Mouse (Mus musculus): Measurements from ENCODE around the gene Prg4.
A peak's percentile ranks its signal among the peaks of the same experiment; 100 is the strongest.

The Prg4 gene

GRCm38 (mm10) chr1:150466132-150466531 is at the start of gene Prg4:
TSS of gene Prg4 (minus strand) at chr1:150466165.
- no peak for DNase-seq (ENCODE audit: low spot score in 2 of 2)

- no peak for DNase-seq (ENCODE audit: low spot score in 2 of 2)
Measured at GRCm38 (mm10) chr1:150513041-150513440, 47.1 kb upstream of the Prg4 start.

- DNase-seq (ENCODE audit: low spot score in 2 of 2): no peak
Measured at GRCm38 (mm10) chr1:150505794-150506193, 39.8 kb upstream of the Prg4 start.

- no peak for DNase-seq (ENCODE audit: low spot score in 2 of 2)
Measured at GRCm38 (mm10) chr1:150503321-150503720, 37.4 kb upstream of the Prg4 start.

GRCm38 (mm10) chr1:150498177-150498576 is 32.2 kb upstream of the Prg4 start:
- DNase-seq (ENCODE audit: low spot score in 2 of 2): no peak

- DNase-seq (ENCODE audit: low spot score in 2 of 2): peak in 1 of 2 experiments; percentile 13
Measured at GRCm38 (mm10) chr1:150497690-150498089, 31.7 kb upstream of the Prg4 start.

GRCm38 (mm10) chr1:150496626-150497302 is 30.8 kb upstream of the Prg4 start:
- no peak for DNase-seq (ENCODE audit: low spot score in 2 of 2)

GRCm38 (mm10) chr1:150489148-150489547 is 23.2 kb upstream of the Prg4 start:
- peak in 1 of 2 experiments; percentile 28 for DNase-seq (ENCODE audit: low spot score in 2 of 2)

GRCm38 (mm10) chr1:150480674-150481073 is 14.7 kb upstream of the Prg4 start:
- no peak for DNase-seq (ENCODE audit: low spot score in 2 of 2)

GRCm38 (mm10) chr1:150472525-150472924 is 6.6 kb upstream of the Prg4 start:
- peak in 1 of 2 experiments; percentile 8 for DNase-seq (ENCODE audit: low spot score in 2 of 2)

- DNase-seq (ENCODE audit: low spot score in 2 of 2): no peak
Measured at GRCm38 (mm10) chr1:150469992-150470391, 4.0 kb upstream of the Prg4 start.

- DNase-seq (ENCODE audit: low spot score in 2 of 2): no peak
Measured at GRCm38 (mm10) chr1:150465364-150465763, 601 bp downstream of the Prg4 start.

- no peak for DNase-seq (ENCODE audit: low spot score in 2 of 2)
Measured at GRCm38 (mm10) chr1:150463691-150464090, 2.3 kb downstream of the Prg4 start.

- DNase-seq (ENCODE audit: low spot score in 2 of 2): no peak
Measured at GRCm38 (mm10) chr1:150463068-150463467, 2.9 kb downstream of the Prg4 start.

- no peak for DNase-seq (ENCODE audit: low spot score in 2 of 2)
Measured at GRCm38 (mm10) chr1:150460595-150460994, 5.4 kb downstream of the Prg4 start.

GRCm38 (mm10) chr1:150459599-150459998 is 6.4 kb downstream of the Prg4 start:
- DNase-seq (ENCODE audit: low spot score in 2 of 2): no peak

GRCm38 (mm10) chr1:150458977-150459376 is 7.0 kb downstream of the Prg4 start:
- DNase-seq (ENCODE audit: low spot score in 2 of 2): no peak

GRCm38 (mm10) chr1:150441731-150442130 is 24.2 kb downstream of the Prg4 start:
- no peak for DNase-seq (ENCODE audit: low spot score in 2 of 2)

GRCm38 (mm10) chr1:150438641-150439040 is 27.3 kb downstream of the Prg4 start:
- no peak for DNase-seq (ENCODE audit: low spot score in 2 of 2)

- no peak for DNase-seq (ENCODE audit: low spot score in 2 of 2)
Measured at GRCm38 (mm10) chr1:150426216-150426615, 39.7 kb downstream of the Prg4 start.

- no peak for DNase-seq (ENCODE audit: low spot score in 2 of 2)
Measured at GRCm38 (mm10) chr1:150425665-150426064, 40.3 kb downstream of the Prg4 start.

- no peak for DNase-seq (ENCODE audit: low spot score in 2 of 2)
Measured at GRCm38 (mm10) chr1:150418426-150418825, 47.5 kb downstream of the Prg4 start.

- no peak for DNase-seq (ENCODE audit: low spot score in 2 of 2)
Measured at GRCm38 (mm10) chr1:150416006-150416405, 50.0 kb downstream of the Prg4 start.

- no peak for DNase-seq (ENCODE audit: low spot score in 2 of 2)
Measured at GRCm38 (mm10) chr1:150409996-150410395, 56.0 kb downstream of the Prg4 start.

Measured in frontal cortex, postnatal 36 days (tissue).